Mouse (Mus musculus): ENCODE data around the gene Crb2. TPM values are rescaled to one million over a fixed set of nuclear protein-coding genes. Genes with fewer than 3 reads are reported as not detected.

The Crb2 gene
- not detected for polyA plus RNA-seq (2017; shearing (Covaris generic))

- ATAC-seq = no peak
These were observed at the start of gene Crb2 for GRCm38 (mm10) chr2:37776016-37776415. Gene Crb2 (plus strand): TSS chr2:37776249.

- no peak for ATAC-seq
These were observed 44.7 kb upstream of the Crb2 start for GRCm38 (mm10) chr2:37731241-37731801.

- no peak for ATAC-seq
These were observed 40.9 kb upstream of the Crb2 start for GRCm38 (mm10) chr2:37734979-37735806.

- no peak for ATAC-seq
These were observed 40.3 kb upstream of the Crb2 start for GRCm38 (mm10) chr2:37735807-37736188.

GRCm38 (mm10) chr2:37741806-37742554 lies 34.1 kb upstream of the Crb2 start:
- ATAC-seq = no peak

DNA sequence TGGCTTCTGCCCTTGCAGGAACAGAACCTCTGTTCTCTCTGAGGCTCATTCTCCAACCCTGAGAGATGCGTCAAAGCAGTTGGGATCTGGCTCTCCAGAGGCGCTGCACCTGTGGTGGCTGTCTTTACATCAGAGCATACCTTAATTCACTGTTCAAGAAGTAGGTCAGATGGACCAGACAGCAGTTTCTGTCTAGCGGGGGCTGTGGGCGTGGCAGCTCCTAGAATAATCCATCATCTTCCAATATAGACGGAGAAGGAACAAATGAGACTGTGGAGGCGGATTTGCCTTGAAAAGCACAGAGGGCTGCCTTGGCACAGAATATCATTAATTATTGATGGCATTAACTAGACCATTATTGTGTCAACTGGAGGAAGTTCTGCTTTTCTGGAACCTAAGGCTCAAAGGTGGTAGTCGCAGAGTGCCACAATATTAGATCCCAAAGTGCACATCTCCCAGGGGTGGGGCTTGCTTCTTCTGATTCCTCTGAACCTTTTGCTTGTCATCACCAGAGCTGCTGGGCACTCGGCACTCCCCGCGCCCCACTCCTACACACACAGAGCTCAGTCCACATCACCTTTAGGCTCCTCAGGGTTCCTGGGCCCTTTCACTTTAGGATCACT lies 31.2 kb upstream of the Crb2 start:
- no peak for ATAC-seq

DNA sequence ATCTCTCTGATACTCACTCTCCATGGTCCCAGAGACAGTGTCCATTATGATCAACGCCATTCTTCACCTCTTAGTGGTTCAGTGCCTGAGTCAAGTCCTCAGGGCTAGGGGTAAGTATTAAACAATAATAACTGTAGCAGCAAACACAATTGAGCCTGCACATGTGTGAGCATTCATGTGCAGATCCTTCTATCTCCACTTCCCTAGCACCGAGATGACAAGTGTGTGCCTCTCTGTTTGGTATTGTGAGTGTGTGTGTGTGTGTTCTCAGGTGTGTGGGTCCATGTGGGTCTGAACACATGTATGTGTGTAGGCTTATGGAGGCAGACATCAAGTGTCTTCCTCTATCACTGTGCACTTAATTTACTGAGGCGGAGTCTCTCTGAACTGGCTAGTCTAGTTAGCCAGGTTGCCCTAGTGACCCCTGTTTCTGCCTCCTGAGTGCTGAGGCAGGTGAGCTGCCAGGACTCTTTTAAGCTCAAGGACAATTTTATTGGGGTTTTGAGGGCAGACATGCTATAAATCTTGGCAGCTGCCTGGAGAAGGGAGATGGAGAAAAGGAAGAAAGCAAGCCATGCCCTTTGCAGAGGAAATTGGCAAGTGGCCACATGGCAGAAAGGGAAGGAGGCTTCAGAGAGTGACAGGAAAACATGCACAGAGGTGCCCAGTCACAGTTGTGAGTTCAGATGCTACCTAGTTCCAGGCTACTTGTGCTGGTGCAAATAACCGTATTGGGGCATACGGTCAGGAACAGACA lies 29.6 kb upstream of the Crb2 start:
- no peak for ATAC-seq

- ATAC-seq = no peak
These were observed 28.1 kb upstream of the Crb2 start for GRCm38 (mm10) chr2:37747909-37748308.

DNA sequence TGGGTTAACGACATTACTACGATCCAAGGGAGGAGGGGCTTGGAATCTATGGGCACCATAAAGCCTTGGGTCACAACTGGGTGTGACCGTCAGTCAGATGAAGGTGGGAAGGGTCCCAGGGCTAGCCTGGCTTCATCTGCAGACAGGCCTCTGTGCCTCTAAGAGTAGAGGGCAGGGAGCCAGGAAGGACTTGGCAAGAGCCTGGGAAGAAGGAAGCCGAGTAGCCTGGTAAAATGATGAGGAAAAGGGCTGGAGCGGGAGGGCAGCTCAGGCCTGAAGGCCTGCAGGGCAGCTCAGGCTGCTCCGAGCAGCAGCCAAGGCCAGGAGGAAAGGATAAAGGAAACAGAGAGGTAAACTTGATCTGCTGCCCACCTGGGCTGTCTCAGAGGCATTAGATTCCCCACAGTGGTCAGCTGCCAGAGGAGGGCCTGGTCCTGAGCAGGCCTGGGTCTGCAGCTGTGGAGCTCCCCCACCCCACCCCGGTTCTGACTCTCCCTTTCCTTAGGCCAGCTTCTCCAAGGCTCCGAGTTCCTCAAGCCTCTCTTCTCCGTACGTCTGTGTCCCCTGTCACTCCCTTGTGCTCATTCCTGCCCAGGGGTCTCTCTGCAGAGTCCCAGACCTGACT lies 27.5 kb upstream of the Crb2 start:
- ATAC-seq = no peak

- no peak for ATAC-seq
These were observed 26.7 kb upstream of the Crb2 start for GRCm38 (mm10) chr2:37749323-37749722.

GRCm38 (mm10) chr2:37751114-37751513 lies 24.9 kb upstream of the Crb2 start:
- no peak for ATAC-seq

GRCm38 (mm10) chr2:37756220-37756930 lies 19.7 kb upstream of the Crb2 start:
- ATAC-seq = no peak

- no peak for ATAC-seq
These were observed 19.0 kb upstream of the Crb2 start for GRCm38 (mm10) chr2:37757016-37757415.

DNA sequence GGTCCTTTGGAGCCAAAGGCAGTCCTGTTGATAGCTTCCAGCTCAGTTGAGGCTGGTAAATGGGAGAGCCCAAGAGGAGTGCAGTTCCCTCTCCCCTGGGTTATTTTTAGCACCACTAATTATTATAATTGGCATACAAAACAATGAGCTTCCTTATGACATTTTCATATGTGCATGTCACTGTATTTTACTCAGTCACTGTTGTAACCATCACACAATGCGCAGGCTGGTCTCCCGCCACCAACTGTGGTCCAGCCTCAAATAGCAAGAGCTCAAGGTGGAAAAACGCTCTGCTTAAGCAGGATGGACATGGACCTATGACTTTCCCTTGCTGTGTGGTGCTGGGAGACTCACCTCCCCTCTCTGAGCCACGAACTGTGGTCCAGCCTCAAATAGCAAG lies 18.3 kb upstream of the Crb2 start:
- ATAC-seq = no peak

GRCm38 (mm10) chr2:37758343-37759015 lies 17.6 kb upstream of the Crb2 start:
- no peak for ATAC-seq

GRCm38 (mm10) chr2:37760633-37761032 lies 15.4 kb upstream of the Crb2 start:
- no peak for ATAC-seq

- no peak for ATAC-seq
These were observed 12.4 kb upstream of the Crb2 start for GRCm38 (mm10) chr2:37763638-37764037.

DNA sequence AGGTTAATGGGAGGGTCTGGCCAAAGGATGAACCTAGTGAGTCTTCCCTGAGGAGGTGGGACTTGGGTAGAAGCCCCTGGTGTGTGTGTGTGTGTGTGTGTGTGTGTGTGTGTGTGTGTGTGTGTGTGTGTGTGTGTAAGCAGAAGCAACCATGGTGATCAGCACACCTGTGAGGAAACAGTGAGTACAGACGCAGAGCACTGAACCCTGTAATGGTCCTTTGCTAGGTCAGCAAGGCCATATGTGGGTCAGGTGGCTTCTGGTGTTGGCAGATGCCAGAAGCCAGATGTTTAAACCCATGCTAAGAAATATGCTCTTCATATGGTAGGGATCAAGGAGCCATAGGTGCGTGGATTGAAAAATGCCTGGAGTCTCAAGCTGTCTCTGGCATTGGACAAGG lies 11.5 kb upstream of the Crb2 start:
- no peak for ATAC-seq

DNA sequence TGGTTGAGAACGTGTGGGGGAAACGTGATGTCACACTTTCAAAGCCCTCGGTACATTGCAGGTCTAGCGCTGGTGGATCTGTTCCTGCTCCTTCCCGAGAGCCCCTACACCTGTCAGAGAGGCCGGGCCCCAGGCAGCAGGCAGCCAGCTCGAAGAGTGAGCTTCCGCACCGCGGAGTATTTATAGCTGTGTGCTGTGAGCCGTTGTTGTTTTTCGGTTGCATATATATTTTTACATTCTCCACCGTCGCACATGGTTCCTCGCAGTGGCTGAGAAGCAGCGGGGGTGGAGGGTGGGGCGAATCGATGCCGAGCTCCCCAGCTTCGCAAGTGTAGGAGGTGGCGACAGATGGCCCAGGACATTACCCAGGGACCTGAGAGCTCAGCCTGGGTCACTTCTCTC lies 11.0 kb upstream of the Crb2 start:
- peak; percentile 46 for ATAC-seq

GRCm38 (mm10) chr2:37766027-37766761 lies 9.9 kb upstream of the Crb2 start:
- ATAC-seq = no peak
